Comparison of ENCODE assay signal across 27 mouse cellular contexts in genomic region chr12:106453491-106453890, GRCm38 (mm10).
"Had no signal": no experiment of that assay in that cellular context is flagged by ENCODE, and none has a peak within 500 bp of the region (broad histone marks: within the 10 kb centered on the region; RNA-seq: fewer than 3 reads in every experiment).

No protein-coding gene starts in this region.

- H3K27me3 ChIP-seq: intestine, embryonic 15.5 days; liver, embryonic 12.5 days had no signal

- DNase-seq: gastrocnemius, adult 2 months; gastrocnemius, postnatal 10 days; gastrocnemius, postnatal 25 days; heart, adult 18-20 months; heart, postnatal 10 days; heart, postnatal 4 days; kidney, adult 18-20 months; kidney, adult 8-10 months; kidney, postnatal 10 days; kidney, postnatal 25 days; kidney, postnatal 4 days; layer of hippocampus, postnatal 36 days; left cerebral cortex, postnatal 4 days had no signal

- H3K27ac ChIP-seq: gastrocnemius, adult 2 months; heart, embryonic 10.5 days; hindbrain, embryonic 10.5 days; hindbrain, embryonic 12.5 days; hindbrain, embryonic 14.5 days; intestine, embryonic 15.5 days; layer of hippocampus, adult 2 months; limb, embryonic 13.5 days; limb, embryonic 15.5 days; liver, embryonic 12.5 days; liver, embryonic 14.5 days had no signal

- ATAC-seq: hindbrain, embryonic 16.5 days; inflammation-experienced regulatory T-cells, adult 6 months; intestine, embryonic 15.5 days; intestine, postnatal 0 days; liver, embryonic 12.5 days had no signal

- H3K4me3 ChIP-seq: gastrocnemius, adult 2 months; heart, embryonic 10.5 days; heart, embryonic 12.5 days; hindbrain, embryonic 10.5 days; hindbrain, embryonic 12.5 days; intestine, embryonic 15.5 days; layer of hippocampus, adult 2 months; limb, embryonic 13.5 days; limb, embryonic 15.5 days; liver, embryonic 12.5 days had no signal

- H3K4me1 ChIP-seq: heart, embryonic 12.5 days; hindbrain, embryonic 12.5 days; intestine, embryonic 15.5 days; limb, embryonic 15.5 days; liver, embryonic 12.5 days had no signal

- H3K9ac ChIP-seq: heart, embryonic 12.5 days; hindbrain, embryonic 12.5 days; hindbrain, embryonic 14.5 days; intestine, embryonic 15.5 days; limb, embryonic 13.5 days; limb, embryonic 15.5 days; liver, embryonic 12.5 days; liver, embryonic 14.5 days had no signal

- H3K4me2 ChIP-seq: heart, embryonic 12.5 days; hindbrain, embryonic 12.5 days; hindbrain, embryonic 14.5 days; intestine, embryonic 15.5 days; limb, embryonic 13.5 days; limb, embryonic 15.5 days; liver, embryonic 12.5 days had no signal

- H3K9me3 ChIP-seq: heart, embryonic 10.5 days; heart, embryonic 12.5 days; hindbrain, embryonic 10.5 days; hindbrain, embryonic 12.5 days; intestine, embryonic 15.5 days; limb, embryonic 13.5 days; limb, embryonic 15.5 days; liver, embryonic 12.5 days had no signal

- H3K36me3 ChIP-seq: heart, embryonic 10.5 days; heart, embryonic 12.5 days; hindbrain, embryonic 10.5 days; hindbrain, embryonic 12.5 days; intestine, embryonic 15.5 days; limb, embryonic 13.5 days; limb, embryonic 15.5 days; liver, embryonic 12.5 days had no signal
